Mouse (Mus musculus): ENCODE data around the gene Mmp15. TPM values are rescaled to one million over a fixed set of nuclear protein-coding genes. Genes with fewer than 3 reads are reported as not detected.

Mmp15 gene
- polyA plus RNA-seq, 1 experiment, result 16.2 TPM

- 29% methylated on average over 7 of the region's 7 CpGs for WGBS
- H3K4me1 ChIP-seq (replicated peaks; ENCODE audit: control insufficient read depth, insufficient read depth, low read length), result peaks cover 6% of the 10 kb centered on the region; the same call in 1 of the 2 replicates
- TF ChIP-seq CTCF (IDR thresholded peaks at IDR 0.05; ENCODE audit: borderline replicate concordance, control insufficient read depth, extremely low read depth, insufficient read depth, low read length, poor library complexity) (no peak), POLR2A (IDR thresholded peaks at IDR 0.05; ENCODE audit: control insufficient read depth, extremely low read depth, insufficient read depth, low read length, poor library complexity) (no peak)
- no peak overlapping the region for H3K27ac ChIP-seq (ENCODE audit: control insufficient read depth, insufficient read depth, low read length)
- no peaks in the 10 kb centered on the region for H3K27me3 ChIP-seq (ENCODE audit: control insufficient read depth, insufficient read depth, low read length)
- H3K36me3 ChIP-seq (ENCODE audit: control insufficient read depth, insufficient read depth, low read length), result no peaks in the 10 kb centered on the region
- no peak overlapping the region for H3K4me3 ChIP-seq (ENCODE audit: control insufficient read depth, insufficient read depth, low read length)
- DNase-seq, result no peak
These were observed 49.0 kb downstream of the Mmp15 start for GRCm38 (mm10) chr8:95401091-95401490.

- H3K27ac ChIP-seq (ENCODE audit: control insufficient read depth, insufficient read depth, low read length), result no peak overlapping the region
- no peaks in the 10 kb centered on the region for H3K27me3 ChIP-seq (ENCODE audit: control insufficient read depth, insufficient read depth, low read length)
- no peaks in the 10 kb centered on the region for H3K36me3 ChIP-seq (ENCODE audit: control insufficient read depth, insufficient read depth, low read length)
- no peak for DNase-seq
- H3K4me3 ChIP-seq (ENCODE audit: control insufficient read depth, insufficient read depth, low read length), result no peak overlapping the region
- peaks cover 8% of the 10 kb centered on the region for H3K4me1 ChIP-seq (replicated peaks; ENCODE audit: control insufficient read depth, insufficient read depth, low read length)
- WGBS, result 95% methylated on average over 5 of the region's 5 CpGs
- TF ChIP-seq POLR2A (IDR thresholded peaks at IDR 0.05; ENCODE audit: control insufficient read depth, extremely low read depth, insufficient read depth, low read length, poor library complexity), result no peak
- no peak for TF ChIP-seq CTCF (IDR thresholded peaks at IDR 0.05; ENCODE audit: borderline replicate concordance, control insufficient read depth, extremely low read depth, insufficient read depth, low read length, poor library complexity)
These were observed 57.5 kb downstream of the Mmp15 start for GRCm38 (mm10) chr8:95409518-95409917.

- H3K27ac ChIP-seq (ENCODE audit: control insufficient read depth, insufficient read depth, low read length), result peak overlapping the region; percentile 19; the same call in 1 of the 2 replicates
These were observed 59.4 kb downstream of the Mmp15 start for GRCm38 (mm10) chr8:95411309-95411972.

GRCm38 (mm10) chr8:95422193-95422810 is 70.2 kb downstream of the Mmp15 start:
- H3K4me3 ChIP-seq (ENCODE audit: control insufficient read depth, insufficient read depth, low read length), result no peak overlapping the region
- no peaks in the 10 kb centered on the region for H3K27me3 ChIP-seq (ENCODE audit: control insufficient read depth, insufficient read depth, low read length)
- H3K36me3 ChIP-seq (ENCODE audit: control insufficient read depth, insufficient read depth, low read length), result peaks cover 40% of the 10 kb centered on the region
- no peak overlapping the region for H3K27ac ChIP-seq (ENCODE audit: control insufficient read depth, insufficient read depth, low read length)
- H3K4me1 ChIP-seq (replicated peaks; ENCODE audit: control insufficient read depth, insufficient read depth, low read length), result peaks cover 3% of the 10 kb centered on the region
- DNase-seq, result no peak
- 97% methylated on average over 14 of the region's 14 CpGs for WGBS
- TF ChIP-seq CTCF (IDR thresholded peaks at IDR 0.05; ENCODE audit: borderline replicate concordance, control insufficient read depth, extremely low read depth, insufficient read depth, low read length, poor library complexity), result no peak
- TF ChIP-seq POLR2A (IDR thresholded peaks at IDR 0.05; ENCODE audit: control insufficient read depth, extremely low read depth, insufficient read depth, low read length, poor library complexity), result no peak

More at GRCm38 (mm10) chr8:95411309-95411972, 59.4 kb downstream of the Mmp15 start:
- 31% methylated on average over 10 of the region's 10 CpGs for WGBS
- Histone ChIP-seq H3K27me3 (ENCODE audit: control insufficient read depth, insufficient read depth, low read length) (no peaks in the 10 kb centered on the region), H3K4me3 (ENCODE audit: control insufficient read depth, insufficient read depth, low read length) (no peak overlapping the region), H3K4me1 (replicated peaks; ENCODE audit: control insufficient read depth, insufficient read depth, low read length) (peaks cover 8% of the 10 kb centered on the region), H3K36me3 (ENCODE audit: control insufficient read depth, insufficient read depth, low read length) (no peaks in the 10 kb centered on the region)
- no peak for DNase-seq
- TF ChIP-seq POLR2A (IDR thresholded peaks at IDR 0.05; ENCODE audit: control insufficient read depth, extremely low read depth, insufficient read depth, low read length, poor library complexity), result no peak

Other genes with a start within 250 kb of the Mmp15 start
- 13.7 and 19.1 TPM in 2 replicates for gene Kifc3, start 149.5 kb upstream of the Mmp15 start, polyA plus RNA-seq (2012; rRNA removed)
- 0.68 and 0.94 TPM in 2 replicates for gene Cngb1, start 45.7 kb upstream of the Mmp15 start, polyA plus RNA-seq (2012; rRNA removed)
- gene Tepp, start 41.7 kb upstream of the Mmp15 start, polyA plus RNA-seq (2012; rRNA removed), result 0.97 and 2.1 TPM in 2 replicates
- 30.7 and 34.8 TPM in 2 replicates for gene Zfp319, start 20.3 kb upstream of the Mmp15 start, polyA plus RNA-seq (2012; rRNA removed)
- 51.9 and 55.6 TPM in 2 replicates for gene Usb1, start 20.0 kb upstream of the Mmp15 start, polyA plus RNA-seq (2012; rRNA removed)
- gene Cfap20, start 82.6 kb downstream of the Mmp15 start, polyA plus RNA-seq (2012; rRNA removed), result 65.9 and 67.2 TPM in 2 replicates
- gene Csnk2a2, start 137.8 kb downstream of the Mmp15 start, polyA plus RNA-seq (2012; rRNA removed), result 35.2 and 36.0 TPM in 2 replicates
- 0.22 TPM in 1 of 2 replicates, not detected in the other for gene Ccdc113, start 181.8 kb downstream of the Mmp15 start, polyA plus RNA-seq (2012; rRNA removed)
- gene Prss54, start 224.1 kb downstream of the Mmp15 start, polyA plus RNA-seq (2012; rRNA removed), result 0.07 TPM in 1 of 2 replicates, not detected in the other

Data from thymus, adult 2 months (tissue).